Mouse (Mus musculus) cerebellum, postnatal 4 days (tissue): Measurements from ENCODE around the gene Sntb2.

ENCODE experiments used
- DNase-seq, 2 experiments: peaks; one replicate each; pipeline ENCODE4 v3.0.0; 2022; ENCODE audit warnings: low spot score in 2 of 2, mixed read lengths in 1 of 2

The Sntb2 gene

DNA sequence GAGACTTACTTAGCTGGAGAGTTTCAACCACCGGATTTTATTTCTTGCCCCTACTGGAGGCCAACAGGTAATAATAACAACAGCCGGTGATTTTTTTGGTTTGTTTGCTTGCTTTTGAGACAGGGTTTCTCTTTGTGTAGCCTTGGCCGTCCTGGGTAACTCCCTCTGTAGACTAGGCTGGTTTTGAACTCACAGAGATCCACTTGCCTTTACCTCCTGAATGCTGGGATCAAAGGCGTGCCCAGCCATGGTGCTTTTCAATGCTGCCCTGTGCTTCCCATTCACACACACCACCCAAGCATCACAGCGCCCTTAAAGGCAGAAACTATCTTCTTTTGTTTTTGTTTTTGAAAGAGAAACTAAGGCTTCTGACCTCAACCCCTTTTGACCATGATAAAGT lies 5.6 kb upstream of the Sntb2 start:
- DNase-seq = no peak

DNA sequence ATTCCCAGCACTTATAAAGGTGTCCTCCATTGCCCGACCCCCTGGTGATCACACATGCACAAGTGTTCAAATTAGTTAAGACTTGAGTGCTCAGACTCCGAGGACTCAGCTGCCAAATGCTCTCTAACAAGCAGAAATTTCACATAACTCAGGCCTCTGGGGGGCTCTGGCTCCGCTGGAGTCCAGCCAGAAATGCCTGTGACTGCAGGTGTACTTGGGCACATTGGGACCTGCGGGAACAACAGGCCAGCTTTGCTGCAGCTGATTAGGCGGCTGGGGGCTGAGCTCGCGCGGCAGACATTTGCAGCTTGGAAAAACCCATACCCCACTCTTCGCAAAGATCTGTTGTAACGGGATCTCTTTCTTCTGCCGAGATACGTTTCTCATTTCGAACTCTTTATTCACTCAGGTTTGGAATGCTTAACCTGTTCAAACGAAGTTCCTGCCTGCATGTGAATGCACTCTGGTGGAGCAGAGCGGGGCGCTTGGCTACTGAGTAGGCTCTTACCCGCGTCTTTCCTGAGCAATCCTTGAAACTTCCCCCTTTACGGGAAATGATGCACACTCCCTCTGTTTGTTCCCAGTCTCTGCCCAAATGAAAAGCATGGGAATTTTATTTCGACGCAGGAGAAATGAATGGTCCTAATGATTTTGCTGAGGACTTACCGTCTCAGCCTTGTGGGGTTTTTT lies 3.0 kb upstream of the Sntb2 start:
- DNase-seq = no peak

DNA sequence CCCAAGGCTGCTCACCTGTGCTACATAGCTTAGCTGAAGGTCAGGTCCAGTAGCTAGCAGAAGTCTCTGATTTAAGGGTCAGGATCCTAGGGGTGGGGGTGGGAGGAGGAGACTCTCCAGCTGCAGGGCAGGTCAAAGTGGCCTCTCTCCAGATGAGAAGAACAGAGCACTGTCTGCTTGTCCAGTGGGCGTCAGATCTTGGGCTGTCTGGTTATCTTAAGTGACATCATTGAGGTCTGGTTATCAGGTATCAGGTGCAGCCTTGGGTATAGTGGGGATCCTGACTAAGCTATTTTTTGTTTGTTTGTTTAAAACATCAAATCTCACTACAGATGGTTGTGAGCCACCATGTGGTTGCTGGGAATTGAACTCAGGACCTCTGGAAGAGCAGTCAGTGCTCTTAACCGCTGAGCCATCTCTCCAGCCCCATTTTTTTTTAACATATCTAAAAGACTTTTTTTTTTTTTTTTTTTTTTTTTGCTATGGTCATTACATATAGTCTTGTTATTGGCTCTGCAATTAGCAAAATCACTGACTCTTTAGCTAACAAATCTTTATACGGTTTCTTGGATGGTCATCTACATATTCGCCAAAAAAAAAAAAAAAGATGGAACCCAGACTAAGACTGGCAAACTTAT lies 1.9 kb upstream of the Sntb2 start:
- DNase-seq = no peak

DNA sequence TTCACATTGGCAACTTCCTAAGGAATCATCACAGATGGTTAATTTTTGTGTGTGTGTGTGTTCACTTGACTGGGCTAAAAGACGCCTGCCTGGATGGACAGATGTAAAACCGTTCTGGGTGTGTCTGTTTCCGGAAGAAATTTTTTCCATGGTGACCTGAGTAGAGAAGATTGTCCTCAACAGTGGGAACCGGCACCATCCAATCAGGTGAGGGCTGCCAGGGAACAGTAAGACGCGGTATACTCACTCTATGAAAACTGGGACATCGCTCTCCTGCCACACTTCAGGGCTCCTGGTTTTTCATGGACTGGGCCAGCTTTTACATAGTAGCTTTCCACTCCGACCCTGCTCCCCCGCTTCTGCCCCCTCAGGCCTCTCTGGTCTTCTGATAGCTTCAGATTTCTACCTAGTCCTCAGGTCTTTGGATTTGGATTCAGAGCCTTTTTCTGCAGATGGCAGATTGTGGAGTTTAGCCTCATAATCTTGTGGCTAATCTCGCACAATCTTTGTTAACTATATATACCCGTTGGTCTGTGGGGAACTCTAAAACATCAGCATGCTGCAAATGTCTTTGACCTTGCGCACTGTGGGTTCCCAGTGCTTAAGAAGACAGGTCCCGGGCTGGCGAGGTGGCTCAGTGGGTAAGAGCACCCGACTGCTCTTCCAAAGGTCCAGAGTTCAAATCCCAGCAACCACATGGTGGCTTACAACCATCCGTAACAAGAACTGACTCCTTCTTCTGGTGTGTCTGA lies 1.1 kb upstream of the Sntb2 start:
- no peak for DNase-seq

DNA sequence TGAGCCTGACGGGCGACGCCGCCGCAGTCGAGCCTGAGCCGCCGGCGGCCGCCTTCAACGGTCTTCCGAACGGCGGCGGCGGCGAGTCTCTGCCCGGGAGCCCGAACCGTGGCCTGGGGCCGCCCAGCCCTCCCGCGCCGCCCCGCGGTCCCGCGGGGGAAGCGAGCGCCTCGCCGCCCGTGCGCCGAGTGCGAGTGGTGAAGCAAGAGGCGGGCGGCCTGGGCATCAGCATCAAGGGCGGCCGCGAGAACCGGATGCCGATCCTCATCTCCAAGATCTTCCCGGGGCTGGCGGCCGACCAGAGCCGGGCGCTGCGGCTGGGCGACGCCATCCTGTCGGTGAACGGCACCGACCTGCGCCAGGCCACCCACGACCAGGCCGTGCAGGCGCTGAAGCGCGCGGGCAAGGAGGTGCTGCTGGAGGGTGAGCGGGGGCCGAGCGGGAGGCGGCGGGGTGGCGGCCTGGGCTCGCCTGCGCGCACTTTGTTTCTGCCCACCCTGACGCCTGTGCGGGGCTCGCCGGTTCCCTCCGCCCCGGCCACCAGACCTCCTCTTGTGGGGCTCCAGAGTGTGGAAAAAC lies 438 bp downstream of the Sntb2 start:
- DNase-seq = peak; percentile 22 to 38

DNA sequence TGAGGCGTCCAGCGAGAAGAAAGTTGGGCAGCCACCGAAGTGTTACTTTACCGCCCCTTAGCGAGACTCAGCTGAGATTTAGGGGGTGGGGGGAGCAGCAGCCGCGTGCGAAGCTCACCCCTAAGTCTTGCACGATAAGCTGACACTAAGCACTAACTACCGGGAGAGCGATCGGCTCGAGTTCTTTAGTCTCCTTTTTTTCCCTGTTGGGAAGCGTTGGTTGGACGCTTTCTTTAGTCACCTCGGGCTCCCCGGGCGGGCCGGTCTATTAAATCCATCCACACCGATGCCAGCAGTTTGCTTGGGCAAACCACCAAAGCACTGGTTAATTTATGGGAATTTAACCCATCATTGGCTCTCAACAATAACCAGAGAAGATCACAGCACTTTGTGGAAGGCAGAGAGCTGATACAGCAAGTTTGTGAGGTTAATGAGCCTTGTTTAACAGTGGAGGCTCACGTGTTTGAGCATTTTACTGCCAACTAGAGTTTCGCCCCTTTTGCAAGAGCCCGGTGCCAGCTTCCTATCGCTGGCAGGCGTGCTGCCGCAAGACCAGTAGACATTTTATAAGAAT lies 1.0 kb downstream of the Sntb2 start:
- DNase-seq = peak in 1 of 2 experiments; percentile 25

DNA sequence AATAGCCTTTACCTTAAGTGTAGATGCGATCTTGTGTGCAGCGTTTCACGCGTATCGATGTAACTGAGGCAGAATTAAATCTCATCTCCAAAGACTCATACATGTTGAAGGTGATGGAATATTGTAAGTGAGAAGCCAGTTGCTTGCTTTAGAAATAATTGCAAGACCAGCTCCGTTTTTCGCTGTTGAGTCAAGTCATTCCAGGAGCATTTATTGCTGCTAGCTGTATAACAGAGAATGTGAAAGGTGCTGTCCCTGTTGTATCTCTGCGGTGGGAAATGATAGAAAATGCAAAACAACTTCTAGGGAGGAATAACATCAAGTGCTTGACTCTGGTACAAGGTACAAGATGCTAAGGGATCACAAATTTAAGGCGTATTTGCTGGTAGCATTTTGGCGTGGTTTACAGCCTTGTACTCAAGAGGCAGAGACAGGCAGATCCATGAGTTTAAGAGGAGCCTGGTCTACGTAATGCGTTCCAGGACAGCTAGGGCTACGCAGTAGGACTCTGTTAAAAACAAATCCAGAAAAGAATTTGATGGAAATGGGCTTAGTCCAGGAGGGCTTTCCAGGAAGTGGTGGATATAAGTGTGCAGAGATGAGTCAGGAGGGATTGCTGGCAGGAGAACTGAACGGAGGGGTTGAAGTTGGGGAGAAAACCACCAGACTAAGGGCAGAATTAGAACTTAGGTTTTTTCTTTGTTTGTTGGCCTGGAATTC lies 1.7 kb downstream of the Sntb2 start:
- no peak for DNase-seq

DNA sequence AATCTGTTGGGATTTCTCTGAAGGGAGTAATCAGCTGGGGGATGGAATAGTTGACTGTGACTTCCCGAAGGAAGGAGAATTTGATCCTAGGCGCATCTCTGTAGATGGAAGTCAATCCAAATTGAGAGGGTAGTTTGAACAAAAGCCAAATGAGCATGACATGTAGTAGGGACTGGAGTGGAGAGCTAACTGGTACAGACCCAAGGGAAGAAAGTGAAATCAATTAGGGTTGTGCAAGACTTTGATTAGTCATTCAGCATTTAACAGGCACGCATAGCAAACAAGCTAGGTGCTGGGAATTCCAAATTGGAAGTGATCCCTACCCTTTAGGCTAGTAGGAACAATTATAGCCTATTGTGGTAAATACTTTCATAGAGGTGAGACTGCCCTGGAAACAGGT lies 6.3 kb downstream of the Sntb2 start:
- no peak for DNase-seq

DNA sequence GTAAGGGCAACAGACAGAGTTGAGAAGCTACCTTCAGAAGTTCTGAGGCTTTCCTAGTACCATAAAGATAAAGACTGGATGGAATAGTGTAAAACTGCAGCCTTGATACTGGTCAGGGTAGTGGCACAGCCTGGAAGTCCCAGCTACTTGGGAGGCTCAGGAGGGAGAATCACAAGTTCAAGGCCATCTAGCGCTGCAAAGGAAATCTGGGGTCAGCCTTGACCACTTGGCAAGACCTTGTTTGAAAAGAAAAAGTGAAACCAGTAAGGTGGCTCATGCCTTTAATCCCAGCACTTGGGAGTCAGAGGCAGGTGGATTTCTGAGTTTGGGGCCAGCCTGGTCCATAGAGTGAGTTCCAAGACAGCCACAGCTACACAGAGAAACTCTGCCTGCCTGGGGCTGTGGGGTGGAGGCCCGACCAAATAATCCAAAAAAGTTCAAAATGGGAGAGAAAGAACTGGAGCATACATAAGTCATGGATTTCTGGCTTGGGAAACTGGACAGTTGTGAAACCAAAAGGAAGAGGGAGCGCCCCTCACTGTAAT lies 8.4 kb downstream of the Sntb2 start:
- no peak for DNase-seq

DNA sequence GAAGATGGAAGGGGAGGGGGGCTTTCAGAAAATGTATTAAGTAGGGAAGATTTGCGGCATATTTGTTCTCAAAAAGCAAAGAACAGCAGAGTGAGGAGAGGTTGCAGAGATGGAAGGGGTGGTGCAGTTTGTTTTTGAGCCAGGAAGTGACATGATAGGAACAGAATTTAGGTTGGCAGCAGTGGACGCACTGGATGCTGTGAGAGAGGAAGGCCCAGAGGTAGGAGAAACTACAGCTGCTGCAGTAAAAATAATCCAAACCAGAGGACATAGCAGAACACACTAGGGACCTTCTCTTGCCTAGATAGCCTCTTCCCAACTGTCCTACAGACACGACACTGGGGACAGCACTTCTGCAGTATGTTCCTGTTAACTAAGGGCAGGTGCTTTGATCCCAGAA lies 9.2 kb downstream of the Sntb2 start:
- no peak for DNase-seq

DNA sequence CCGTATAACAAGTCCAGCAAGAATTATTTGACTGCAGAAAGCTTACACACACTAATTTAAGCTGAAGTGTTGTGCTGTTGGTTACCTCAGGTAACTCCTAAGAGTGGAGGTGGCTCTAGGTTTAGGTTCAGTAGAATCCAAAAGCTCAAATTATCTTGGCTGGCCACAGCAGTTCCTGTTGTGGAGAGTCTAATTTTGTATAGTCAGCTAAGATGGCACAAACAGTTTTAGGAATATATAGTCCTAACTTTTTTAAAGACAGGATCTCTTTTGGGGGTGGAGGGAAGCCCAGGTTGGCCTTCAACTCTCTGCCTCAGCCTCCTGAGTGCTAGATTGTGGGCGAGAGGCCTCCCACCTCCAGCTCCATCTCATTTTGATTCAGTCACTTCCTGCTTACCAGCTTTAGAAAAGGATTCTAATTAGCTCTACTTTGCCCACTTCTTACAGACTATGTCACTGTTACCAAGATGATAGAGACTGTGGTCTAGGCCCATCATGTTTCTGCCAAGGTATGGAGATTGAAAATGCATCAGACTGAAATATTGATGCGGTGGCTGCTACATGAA lies 13.2 kb downstream of the Sntb2 start:
- DNase-seq = no peak

DNA sequence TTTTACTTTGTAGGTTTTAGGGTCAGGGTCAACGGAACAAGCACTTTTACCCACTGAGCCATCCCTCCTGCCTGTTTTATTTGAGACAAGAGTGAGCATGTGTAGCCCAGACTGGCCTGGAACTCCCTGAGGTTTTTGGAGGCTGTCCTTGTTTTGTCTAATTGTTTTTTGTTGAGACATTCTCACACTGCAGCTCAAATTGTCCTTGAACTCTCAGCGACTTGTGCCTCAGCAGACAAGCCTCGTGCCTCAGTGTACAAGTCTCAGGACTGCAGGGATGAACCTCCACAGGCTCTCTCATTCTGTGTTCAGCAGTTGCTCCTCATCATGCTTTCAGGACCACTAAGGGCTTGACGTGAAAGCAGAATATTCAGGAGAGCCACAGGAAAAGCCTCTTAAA lies 16.2 kb downstream of the Sntb2 start:
- DNase-seq = no peak

DNA sequence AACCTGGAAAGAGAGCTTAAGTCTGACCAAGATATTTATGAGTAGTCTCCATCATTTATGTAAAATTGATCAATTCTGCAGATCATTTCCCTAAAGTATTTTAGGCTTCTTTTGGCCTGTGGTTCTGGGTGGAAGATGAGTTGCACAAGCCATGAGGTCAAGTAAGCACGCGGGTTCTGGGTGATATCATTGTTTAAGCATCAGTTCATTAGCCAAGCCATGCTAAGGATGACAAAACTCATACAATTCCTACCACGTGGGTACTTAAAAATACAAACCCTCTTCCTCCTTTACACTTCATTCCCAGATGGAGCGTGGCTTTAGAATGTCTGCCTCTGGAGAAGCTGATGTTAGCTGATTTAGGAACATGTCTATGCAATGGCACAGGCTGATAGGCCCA lies 18.0 kb downstream of the Sntb2 start:
- DNase-seq = no peak

DNA sequence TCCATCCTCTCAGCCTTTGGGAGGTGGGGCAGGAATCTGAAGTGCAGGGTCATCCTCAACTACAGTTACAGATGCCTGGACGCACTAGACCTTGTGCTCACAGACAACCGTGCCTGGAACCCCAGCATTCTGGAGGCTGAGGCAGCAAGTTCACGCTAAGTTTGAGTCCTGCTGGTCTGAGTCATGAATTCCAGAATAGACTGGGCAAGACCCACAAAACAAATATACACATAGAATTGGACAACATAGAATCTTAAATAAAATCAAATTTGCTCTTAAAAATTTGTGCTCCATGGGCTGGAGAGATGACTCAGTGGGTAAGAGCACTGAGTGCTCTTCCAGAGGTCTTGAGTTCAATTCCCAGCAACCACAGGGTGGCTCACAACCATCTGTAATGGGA lies 21.5 kb downstream of the Sntb2 start:
- DNase-seq = no peak

DNA sequence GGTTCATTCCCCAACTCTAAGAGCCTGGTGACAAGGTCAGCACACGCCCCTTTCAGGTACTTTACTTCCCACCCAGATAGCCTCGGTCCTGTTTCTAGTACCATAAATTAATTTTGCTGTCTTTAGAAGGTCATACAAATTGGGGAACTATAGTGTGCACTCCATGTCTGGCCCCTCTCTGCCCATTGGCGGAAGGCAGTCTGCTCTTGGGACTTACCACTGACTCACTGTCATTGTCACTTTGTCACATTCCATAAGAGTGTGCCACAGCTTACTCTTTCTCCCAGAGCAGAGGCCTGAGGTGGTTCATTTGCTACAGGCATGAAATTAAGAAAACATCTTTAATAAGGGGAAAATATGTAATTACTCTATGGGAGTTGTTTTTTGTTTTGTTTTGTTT lies 22.7 kb downstream of the Sntb2 start:
- DNase-seq = no peak

DNA sequence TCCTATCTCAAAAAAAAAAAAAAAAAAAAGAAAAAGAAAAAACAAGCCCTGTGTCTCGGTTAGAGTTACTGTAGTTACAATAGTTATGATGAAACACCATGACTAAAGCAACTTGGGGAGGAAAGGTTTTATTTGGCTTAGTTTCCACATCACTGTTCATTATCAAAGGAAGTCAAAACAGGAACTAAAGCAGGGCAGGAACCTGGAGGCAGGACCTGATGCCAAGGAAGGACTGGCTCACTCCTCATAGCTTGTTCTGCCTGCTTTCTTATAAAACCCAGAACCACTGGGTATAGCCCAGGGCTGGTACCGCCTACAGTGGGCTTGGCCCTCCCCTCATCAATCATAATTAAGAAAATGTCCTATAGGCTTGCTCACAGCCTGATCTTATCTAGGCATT lies 24.1 kb downstream of the Sntb2 start:
- DNase-seq = no peak

DNA sequence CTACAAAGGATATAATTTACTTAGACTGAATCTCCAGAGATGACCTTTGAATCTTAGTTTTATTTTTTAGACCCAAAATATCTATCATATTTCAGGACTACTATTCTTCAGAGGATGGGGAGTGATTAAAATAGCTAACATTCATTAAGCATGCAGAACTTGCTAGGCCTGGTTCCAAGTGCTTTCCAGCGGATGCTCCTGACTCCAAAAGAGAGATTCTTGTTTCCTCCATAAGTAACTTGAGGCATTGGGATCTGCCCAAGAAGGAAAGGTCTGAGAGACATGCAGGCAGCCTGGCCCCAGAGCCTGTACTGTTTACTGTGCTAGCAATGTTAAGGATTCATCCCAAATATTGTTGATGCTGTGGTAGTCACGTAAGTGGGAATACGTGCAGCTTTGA lies 26.8 kb downstream of the Sntb2 start:
- DNase-seq = no peak

DNA sequence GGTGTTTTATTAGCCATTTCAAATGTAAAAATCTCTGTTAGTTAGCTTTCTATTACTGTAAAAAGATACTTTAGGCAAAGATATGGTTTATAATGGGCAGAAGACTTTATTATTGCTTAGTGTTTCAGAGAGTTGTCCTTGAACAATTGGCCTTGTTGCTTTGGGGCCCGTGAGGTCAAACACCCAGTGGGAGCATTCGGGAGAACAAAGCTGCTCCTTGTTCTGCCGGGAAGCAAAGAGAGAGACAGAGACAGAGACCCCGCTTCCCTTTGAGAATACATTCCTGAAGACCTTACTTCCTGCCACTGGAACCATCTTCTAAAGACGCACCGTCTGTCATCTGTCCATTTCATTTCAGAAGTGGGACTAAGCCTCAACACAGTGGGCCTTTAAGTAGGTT lies 27.8 kb downstream of the Sntb2 start:
- DNase-seq = no peak

DNA sequence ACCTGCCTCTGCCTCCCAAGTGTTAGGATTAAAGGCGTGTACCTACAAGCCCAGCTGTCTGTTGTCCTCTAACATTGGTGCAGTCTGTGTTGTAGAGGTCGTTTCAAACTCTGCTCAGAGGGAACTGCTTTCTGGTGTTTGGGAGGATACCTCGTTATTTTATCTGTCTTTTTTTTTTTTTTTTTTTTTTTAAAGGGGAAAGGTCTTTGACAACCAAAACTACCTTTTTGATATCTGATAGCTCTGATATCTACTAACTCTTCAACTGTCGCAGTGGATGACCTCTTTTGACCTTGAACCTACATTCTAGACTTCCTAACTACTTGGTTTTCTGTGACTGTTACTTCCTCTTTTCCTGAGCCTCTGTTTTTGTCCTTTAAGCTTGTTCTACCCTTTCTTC lies 29.0 kb downstream of the Sntb2 start:
- no peak for DNase-seq

DNA sequence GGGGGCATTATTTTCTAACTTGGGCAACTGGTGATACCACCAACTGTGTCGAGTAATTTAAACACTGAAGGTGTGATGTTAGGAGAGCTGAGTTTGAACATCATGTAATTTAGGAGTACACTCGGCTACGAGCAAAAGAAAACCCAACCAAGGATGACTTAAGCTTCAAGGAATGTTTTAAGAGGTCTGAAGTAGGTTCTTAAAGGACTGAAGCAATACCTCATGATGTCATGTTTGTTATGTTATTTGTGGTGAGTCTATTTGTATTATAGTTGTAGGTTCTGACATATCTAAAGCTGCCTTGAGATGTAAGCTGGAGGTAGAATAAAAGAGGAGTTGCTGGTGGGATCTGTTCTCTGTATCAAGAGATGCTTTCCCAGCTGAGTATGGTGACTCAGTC lies 34.4 kb downstream of the Sntb2 start:
- DNase-seq = no peak

DNA sequence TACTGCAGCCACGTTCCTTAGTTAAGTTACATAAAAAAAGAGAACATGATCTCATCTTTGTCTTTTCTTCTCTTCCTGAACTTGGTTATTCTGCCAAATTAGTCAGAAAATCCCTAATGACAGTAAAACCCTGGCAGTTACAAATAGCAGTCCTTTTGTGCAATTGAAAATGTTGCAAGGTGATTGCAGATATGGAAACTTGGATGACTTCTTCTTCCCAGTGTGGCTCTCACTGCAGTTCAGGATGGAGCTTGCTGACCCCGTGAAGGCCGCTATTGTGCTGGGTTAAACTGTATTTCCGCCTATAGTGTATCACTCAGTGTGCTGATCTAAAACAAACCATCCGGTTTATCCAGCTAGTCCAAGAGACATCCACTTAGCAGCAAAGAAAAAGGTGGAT lies 36.4 kb downstream of the Sntb2 start:
- no peak for DNase-seq
